In the genomic region with DNA sequence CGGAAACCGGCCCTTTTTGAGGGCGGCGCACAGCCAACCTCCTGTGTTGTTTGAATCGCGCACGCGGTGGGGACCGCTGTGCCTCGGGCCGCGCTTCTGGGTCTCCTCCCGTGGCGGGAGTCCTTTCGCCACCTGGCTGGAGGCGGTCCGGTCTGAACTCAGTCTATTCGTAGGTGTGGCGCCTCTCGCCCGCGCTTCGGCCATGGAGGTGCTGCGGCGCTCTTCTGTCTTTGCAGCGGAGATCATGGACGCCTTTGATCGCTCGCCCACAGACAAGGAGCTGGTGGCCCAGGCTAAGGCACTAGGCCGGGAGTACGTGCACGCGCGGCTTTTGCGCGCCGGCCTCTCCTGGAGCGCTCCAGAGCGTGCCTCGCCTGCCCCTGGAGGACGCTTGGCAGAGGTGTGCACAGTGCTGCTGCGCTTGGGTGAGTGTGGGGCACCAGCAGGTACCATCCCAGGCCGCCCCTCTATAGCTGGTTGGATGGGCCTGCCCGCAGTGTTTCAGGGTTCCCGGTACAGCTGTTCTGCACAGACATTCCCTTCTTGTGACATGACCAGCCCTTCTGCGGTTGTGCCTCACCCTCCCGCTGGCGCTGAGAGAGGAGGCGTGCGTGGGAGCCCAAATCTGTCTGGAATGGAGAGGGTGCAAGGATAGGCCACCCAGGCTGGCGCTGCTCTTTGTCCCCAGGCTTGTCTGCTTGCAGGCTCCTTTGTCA, we compare ENCODE assay signal across 8 mouse cellular contexts. TPM values are rescaled to one million over a fixed set of nuclear protein-coding genes. Genes with fewer than 3 reads are reported as not detected.
DNase-seq lines count a peak whose midpoint lies in the region; ATAC-seq and TF ChIP-seq lines count a peak whose summit lies in the region.

No protein-coding gene starts in this region.

- TF ChIP-seq CTCF in ES-Bruce4 (IDR thresholded peaks at IDR 0.05; ENCODE audit: low read depth, low read length) = peak; percentile 17
- TF ChIP-seq CTCF in brain, embryonic 14.5 days (IDR thresholded peaks at IDR 0.05; ENCODE audit: borderline replicate concordance, extremely low read depth, insufficient read depth, insufficient read length) = peak; percentile 57
- peak; percentile 6; the same call in 1 of the 2 replicates for TF ChIP-seq CTCF in olfactory bulb, adult 2 months (IDR thresholded peaks at IDR 0.05; ENCODE audit: insufficient read depth, low read depth, low read length)

- peak overlapping the region; percentile 80 for H3K4me3 ChIP-seq in ES-Bruce4 (ENCODE audit: low read depth, low read length)
- H3K4me3 ChIP-seq in heart, embryonic 15.5 days = peak overlapping the region; percentile 77
- H3K4me3 ChIP-seq in liver, embryonic 16.5 days (ENCODE audit: low read depth, low read length) = peak overlapping the region; percentile 57
- H3K4me3 ChIP-seq in olfactory bulb, adult 2 months (ENCODE audit: insufficient read depth, low read depth, low read length) = peak overlapping the region; percentile 72

- no peaks in the 10 kb centered on the region for H3K4me1 ChIP-seq in ES-Bruce4 (ENCODE audit: control insufficient read depth, insufficient read depth, low read length)
- H3K4me1 ChIP-seq in heart, embryonic 15.5 days (replicated peaks) = peaks cover 34% of the 10 kb centered on the region
- no peaks in the 10 kb centered on the region for H3K4me1 ChIP-seq in liver, embryonic 16.5 days (ENCODE audit: control insufficient read depth, low read depth, low read length)
- peaks cover 31% of the 10 kb centered on the region for H3K4me1 ChIP-seq in olfactory bulb, adult 2 months (ENCODE audit: control insufficient read depth, insufficient read depth, low read length)

- peak overlapping the region; percentile 71 for H3K9ac ChIP-seq in ES-Bruce4 (ENCODE audit: low read depth, poor library complexity, severe bottlenecking)
- peak overlapping the region; percentile 66 for H3K9ac ChIP-seq in heart, embryonic 15.5 days
- no peak overlapping the region; the same call in 1 of the 2 replicates for H3K9ac ChIP-seq in liver, embryonic 16.5 days (ENCODE audit: low read depth, low read length)

- 5% methylated on average over 51 of the region's 51 CpGs for WGBS in heart, embryonic 15.5 days
- WGBS in liver, embryonic 16.5 days (ENCODE audit: insufficient replicate concordance) = 7% methylated on average over 51 of the region's 51 CpGs
- WGBS in olfactory bulb, adult 2 months = 1% methylated on average over 51 of the region's 51 CpGs

- H3K4me2 ChIP-seq in heart, embryonic 15.5 days = peak overlapping the region; percentile 95
- H3K4me2 ChIP-seq in liver, embryonic 16.5 days (ENCODE audit: low read depth, low read length) = peak overlapping the region; percentile 64

- H3K9me3 ChIP-seq in ES-Bruce4 (replicated peaks; ENCODE audit: control insufficient read depth, insufficient read depth, low read length, poor library complexity, severe bottlenecking) = 0 out of 2 replicates have a peak, but pooled peaks cover 5% of the 10 kb centered on the region
- no peaks in the 10 kb centered on the region for H3K9me3 ChIP-seq in heart, embryonic 15.5 days (replicated peaks)
- no peaks in the 10 kb centered on the region for H3K9me3 ChIP-seq in liver, embryonic 16.5 days (replicated peaks; ENCODE audit: control insufficient read depth, low read length)

- H3K36me3 ChIP-seq in ES-Bruce4 (ENCODE audit: control insufficient read depth, insufficient read depth, low read length, poor library complexity, severe bottlenecking) = no peaks in the 10 kb centered on the region
- H3K36me3 ChIP-seq in heart, embryonic 15.5 days = no peaks in the 10 kb centered on the region; the same call in 1 of the 2 replicates
- no peaks in the 10 kb centered on the region for H3K36me3 ChIP-seq in liver, embryonic 16.5 days (ENCODE audit: control insufficient read depth, insufficient read depth)

- H3K27ac ChIP-seq in ES-Bruce4 (ENCODE audit: insufficient read depth, low read length) = no peak overlapping the region
- peak overlapping the region; percentile 74 for H3K27ac ChIP-seq in heart, embryonic 15.5 days
- no peak overlapping the region for H3K27ac ChIP-seq in liver, embryonic 16.5 days (ENCODE audit: low read length)
- peak overlapping the region; percentile 40 for H3K27ac ChIP-seq in olfactory bulb, adult 2 months (ENCODE audit: insufficient read depth, low read depth, low read length)

- ATAC-seq in heart, embryonic 15.5 days (replicated peaks; ENCODE audit: insufficient number of reproducible peaks, insufficient read depth, low FRiP score, low read depth) = peak; percentile 69
- ATAC-seq in liver, embryonic 16.5 days (ENCODE audit: low read depth) = peak; percentile 44; the same call in 1 of the 2 replicates

- no peak for TF ChIP-seq EP300 in ES-Bruce4 (IDR thresholded peaks at IDR 0.05; ENCODE audit: insufficient read depth, low read depth, low read length)

- DNase-seq in brain, embryonic 14.5 days (ENCODE audit: low read depth) = peak; percentile 91
- DNase-seq in fibroblast of lung, adult 2 months (ENCODE audit: low read depth) = peak; percentile 10
- DNase-seq in kidney, postnatal 10 days = peak; percentile 85
- DNase-seq in spleen, adult 12 weeks (ENCODE audit: low spot score) = no peak

- H3K27me3 ChIP-seq in ES-Bruce4 (ENCODE audit: control insufficient read depth, insufficient read depth, low read length, poor library complexity, severe bottlenecking) = no peaks in the 10 kb centered on the region
- no peaks in the 10 kb centered on the region for H3K27me3 ChIP-seq in heart, embryonic 15.5 days
- peaks cover 31% of the 10 kb centered on the region for H3K27me3 ChIP-seq in liver, embryonic 16.5 days (ENCODE audit: control insufficient read depth, insufficient read depth, low read depth, low read length)

- no peak for TF ChIP-seq POLR2A in ES-Bruce4 (IDR thresholded peaks at IDR 0.05; ENCODE audit: insufficient read depth, low read length)
- TF ChIP-seq POLR2A in brain, embryonic 14.5 days (IDR thresholded peaks at IDR 0.05; ENCODE audit: borderline replicate concordance, extremely low read depth, insufficient read depth, insufficient read length, poor library complexity, severe bottlenecking) = peak; percentile 24; the same call in 1 of the 2 replicates
- no peak for TF ChIP-seq POLR2A in olfactory bulb, adult 2 months (IDR thresholded peaks at IDR 0.05; ENCODE audit: insufficient read depth, low read depth, low read length)

RNA-seq across cellular contexts. Expression of a gene that starts 0.9 kb away (rescaled TPM):
- 6.3 and 6.6 TPM in 2 replicates for polyA plus RNA-seq in ES-Bruce4 (2011; ENCODE audit: insufficient read depth, insufficient read length, low read depth, missing spikeins)
- 61.5 and 80.8 TPM in 2 replicates for polyA plus RNA-seq in brain, embryonic 14.5 days (2012; rRNA removed)
- polyA plus RNA-seq in heart, embryonic 15.5 days (2015; fragmentation: Nextera tagmentation; extraction: Ambion mirVana) = 38.2 and 51.3 TPM in 2 replicates
- 4.2 and 5.3 TPM in 2 replicates for polyA plus RNA-seq in liver, embryonic 16.5 days (2015; fragmentation: Nextera tagmentation; extraction: Ambion mirVana)
- not detected in 2 replicates for polyA plus RNA-seq in olfactory bulb, adult 2 months (2012; ENCODE audit: insufficient read depth, insufficient read length, low replicate concordance, missing spikeins)

RNA-seq across cellular contexts. Expression of a gene that starts 27.9 kb away (rescaled TPM):
- 77.7 and 79.6 TPM in 2 replicates for polyA plus RNA-seq in ES-Bruce4 (2011; ENCODE audit: insufficient read depth, insufficient read length, low read depth, missing spikeins)
- polyA plus RNA-seq in brain, embryonic 14.5 days (2012; rRNA removed) = 338 and 358 TPM in 2 replicates
- 124 and 153 TPM in 2 replicates for polyA plus RNA-seq in heart, embryonic 15.5 days (2015; fragmentation: Nextera tagmentation; extraction: Ambion mirVana)
- polyA plus RNA-seq in liver, embryonic 16.5 days (2015; fragmentation: Nextera tagmentation; extraction: Ambion mirVana) = 42.7 and 48.1 TPM in 2 replicates
- not detected in 2 replicates for polyA plus RNA-seq in olfactory bulb, adult 2 months (2012; ENCODE audit: insufficient read depth, insufficient read length, low replicate concordance, missing spikeins)

Comparison
In these comparisons a context has a peak if more than half of its experiments do, and no peak if none do; other contexts are left out.
1. H3K27ac ChIP-seq: peak in heart, embryonic 15.5 days (single experiment) and olfactory bulb, adult 2 months (single experiment); none in ES-Bruce4 (single experiment) and liver, embryonic 16.5 days (single experiment).
2. CTCF ChIP-seq: peak in every context shown above with its lines; median percentile 57 in brain, embryonic 14.5 days; 17 in ES-Bruce4; 6 in olfactory bulb, adult 2 months.
3. Peak in every context shown above with its lines, with median percentiles within 50 percentile points of each other: H3K4me3 ChIP-seq.